Mouse (Mus musculus) G1E (cell line): ENCODE results near the gene Tab2.

Experiments used
- CTCF ChIP-seq: IDR thresholded peaks from 2 replicates; pipeline ENCODE4 v1.5.1; 2012; ENCODE audit warnings: low read depth, low read length, inconsistent platforms, mixed read lengths
- GATA2 ChIP-seq: IDR thresholded peaks from 2 replicates; pipeline ENCODE4 v1.6.1; 2012; ENCODE audit warnings: low read depth, low read length, inconsistent platforms, borderline replicate concordance

DNA sequence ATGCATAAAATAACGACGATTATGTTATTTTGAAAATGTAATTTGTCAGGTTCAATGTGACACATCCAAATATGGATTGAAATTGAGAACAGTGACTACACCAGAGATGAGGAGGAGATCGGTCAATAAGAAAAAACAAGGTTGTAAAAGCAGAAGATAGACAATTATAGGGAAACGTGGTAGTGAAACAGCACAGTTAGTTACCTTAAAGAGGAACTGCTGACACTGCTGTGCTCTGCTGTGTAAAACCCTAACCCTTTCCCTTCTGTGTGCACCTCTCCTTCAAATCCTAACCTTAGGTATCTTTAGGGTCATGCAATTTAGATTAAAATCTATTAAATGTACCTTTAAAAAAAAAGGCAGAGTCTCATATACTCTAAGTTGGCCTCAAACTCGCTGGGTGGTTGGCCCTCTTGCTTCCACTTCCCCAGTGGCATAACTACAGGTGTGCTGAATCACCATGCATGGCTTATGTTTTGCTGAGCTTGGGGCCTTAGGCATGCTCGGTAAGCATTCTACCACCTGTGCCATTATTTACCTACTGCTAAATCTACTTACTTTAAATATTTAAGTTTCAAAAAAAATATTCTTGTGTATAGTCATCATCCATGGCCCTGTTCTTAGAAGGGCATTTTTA, 19.4 kb downstream of the Tab2 start:
- TF ChIP-seq CTCF (no peak), GATA2 (no peak)
